Mouse (Mus musculus): Measurements from ENCODE around the gene Rfng.
"Not testable (repeated sequence)": the region's sequence is repeated elsewhere in the genome, so short reads cannot be mapped to it uniquely, and the experiment has no call there.

DNA sequence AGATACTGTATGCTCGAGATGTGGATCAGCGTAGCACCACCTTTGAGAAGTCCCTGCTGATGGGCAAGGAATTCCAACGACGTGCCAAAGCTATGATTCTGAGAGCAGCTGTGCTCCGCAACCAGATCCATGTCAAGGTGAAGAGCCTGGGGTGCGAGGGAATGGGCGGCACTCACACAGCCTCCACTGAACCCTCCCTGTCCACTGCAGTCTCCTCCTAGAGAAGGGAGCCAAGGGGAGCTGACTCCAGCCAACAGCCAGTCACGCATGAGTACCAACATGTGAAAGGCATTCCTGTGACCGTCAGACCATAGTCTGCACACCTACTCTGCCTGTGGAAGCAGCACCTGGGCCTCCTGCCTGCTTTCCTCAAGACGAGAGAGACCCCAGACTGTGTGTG, 4.5 kb upstream of the Rfng start:
- not testable (repeated sequence) for TF ChIP-seq POLR2A (IDR thresholded peaks at IDR 0.05; ENCODE audit: borderline replicate concordance, insufficient read depth, low read length); CTCF (IDR thresholded peaks at IDR 0.05; ENCODE audit: borderline replicate concordance, insufficient read depth, low read depth, low read length)

All from cerebellum, adult 2 months (tissue).